Mouse (Mus musculus) hindbrain, embryonic 16.5 days (tissue): ENCODE measurements around the gene Xkr7. TPM values are rescaled to one million over a fixed set of nuclear protein-coding genes. Genes with fewer than 3 reads are reported as not detected.

ENCODE experiments used
- ATAC-seq: fragments of 200-750 bp; cut with Nextera tagmentation; 2 replicates; pipeline ENCODE4 v1.8.0; 2017; ENCODE audit warnings: moderate TSS enrichment, moderate library complexity
- H3K27ac ChIP-seq: fragments of 300-500 bp; sonication (generic); 2 replicates; pipeline ENCODE4 v1.5.1; 2014; ENCODE audit warnings: low read depth, mild to moderate bottlenecking, control low read depth, low read length, moderate library complexity
- H3K27me3 ChIP-seq: fragments of 300-500 bp; sonication (generic); replicated peaks from 2 replicates; pipeline ENCODE4 v1.6.1; 2014; ENCODE audit warnings: low read length; ENCODE audit not compliant: control insufficient read depth, insufficient read depth
- H3K36me3 ChIP-seq: fragments of 300-500 bp; sonication (generic); 2 replicates; pipeline ENCODE4 v1.6.1; 2014; ENCODE audit warnings: mild to moderate bottlenecking, low read length, moderate library complexity, mixed read lengths; ENCODE audit not compliant: control insufficient read depth, insufficient read depth
- H3K4me1 ChIP-seq: fragments of 300-500 bp; sonication (generic); 2 replicates; pipeline ENCODE4 v1.6.1; 2014; ENCODE audit warnings: low read depth, low read length; ENCODE audit not compliant: control insufficient read depth, insufficient read depth
- H3K4me2 ChIP-seq: fragments of 300-500 bp; sonication (generic); 2 replicates; pipeline ENCODE4 v1.6.1; 2014; ENCODE audit warnings: mild to moderate bottlenecking, low read length, control low read depth, moderate library complexity
- H3K4me3 ChIP-seq: fragments of 300-500 bp; sonication (generic); 2 replicates; pipeline ENCODE4 v1.5.1; 2014; ENCODE audit warnings: mild to moderate bottlenecking, low read length, control low read depth, moderate library complexity
- H3K9ac ChIP-seq: fragments of 300-500 bp; sonication (generic); 2 replicates; pipeline ENCODE4 v1.6.1; 2014; ENCODE audit warnings: low read depth, mild to moderate bottlenecking, control low read depth, low read length, moderate library complexity
- H3K9me3 ChIP-seq: fragments of 300-500 bp; sonication (generic); 2 replicates; pipeline ENCODE4 v1.6.1; 2014; ENCODE audit warnings: mild to moderate bottlenecking, low read length, moderate library complexity; ENCODE audit not compliant: control insufficient read depth
- WGBS: fragments of 180-500 bp; shearing (Covaris S2); extraction: QIAGEN DNeasy Blood & Tissue Kit; methylation state at CpG from one replicate; pipeline ENCODE4 v1.1.7; 2014; 5-methylcytosine and 5-hydroxymethylcytosine counted together
- polyA plus RNA-seq: library from polyadenylated mRNA; unstranded; fragments of >200 nt; fragmentation: Nextera tagmentation; extraction: Ambion mirVana; gene quantifications from 2 replicates; pipeline ENCODE4 v1.2.1, GENCODE M21; 2015

Xkr7 gene
- polyA plus RNA-seq, 1 experiment from 2014 or later: 1.8 TPM

GRCm38 (mm10) chr2:153063394-153063793 is 31.7 kb downstream of the Xkr7 start:
- no peak overlapping the region for H3K27ac ChIP-seq

GRCm38 (mm10) chr2:153064190-153064970 is 32.7 kb downstream of the Xkr7 start:
- Histone ChIP-seq H3K4me3 (no peak overlapping the region), H3K36me3 (no peaks in the 10 kb centered on the region), H3K4me2 (no peak overlapping the region), H3K4me1 (no peaks in the 10 kb centered on the region), H3K9ac (no peak overlapping the region), H3K27ac (no peak overlapping the region), H3K9me3 (no peaks in the 10 kb centered on the region), H3K27me3 (no peaks in the 10 kb centered on the region)
- no peak; the same call in 1 of the 2 replicates for ATAC-seq
- 72% methylated on average over 9 of the region's 9 CpGs for WGBS

More at GRCm38 (mm10) chr2:153063394-153063793, 31.7 kb downstream of the Xkr7 start:
- no peak overlapping the region for H3K9ac ChIP-seq
- H3K27me3 ChIP-seq: no peaks in the 10 kb centered on the region
- 61% methylated on average over 3 of the region's 3 CpGs for WGBS
- no peak for ATAC-seq
- no peaks in the 10 kb centered on the region for H3K4me1 ChIP-seq
- no peaks in the 10 kb centered on the region for H3K9me3 ChIP-seq
- no peaks in the 10 kb centered on the region for H3K36me3 ChIP-seq
- H3K4me3 ChIP-seq: no peak overlapping the region
- H3K4me2 ChIP-seq: no peak overlapping the region

- no peaks in the 10 kb centered on the region for H3K36me3 ChIP-seq
- H3K9me3 ChIP-seq: no peaks in the 10 kb centered on the region
- H3K4me3 ChIP-seq: no peak within 1 kb of the TSS
- WGBS: 58% methylated on average over 12 of the region's 12 CpGs
- no peak within 1 kb of the TSS for H3K9ac ChIP-seq
- peaks cover 9% of the 10 kb centered on the region for H3K27me3 ChIP-seq
- H3K27ac ChIP-seq: no peak within 1 kb of the TSS
- H3K4me1 ChIP-seq: no peaks in the 10 kb centered on the region
- 0 out of 2 replicates have a peak, but pooled peaks have one; percentile 10 for ATAC-seq
- no peak within 1 kb of the TSS for H3K4me2 ChIP-seq
These were observed 34.3 kb downstream of the Xkr7 start, which contains the start of gene Ccm2l for GRCm38 (mm10) chr2:153065747-153066508. Gene Ccm2l (plus strand): TSS chr2:153065955.

- peaks cover 5% of the 10 kb centered on the region for H3K4me1 ChIP-seq
- ATAC-seq: no peak
- WGBS: 50% methylated on average over 6 of the region's 6 CpGs
- H3K27me3 ChIP-seq: peaks cover 18% of the 10 kb centered on the region
- H3K27ac ChIP-seq: no peak overlapping the region
- H3K9me3 ChIP-seq: no peaks in the 10 kb centered on the region
- H3K4me2 ChIP-seq: no peak overlapping the region
- no peaks in the 10 kb centered on the region for H3K36me3 ChIP-seq
- H3K4me3 ChIP-seq: no peak overlapping the region
- H3K9ac ChIP-seq: no peak overlapping the region
These were observed 35.3 kb downstream of the Xkr7 start for GRCm38 (mm10) chr2:153066991-153067390.

GRCm38 (mm10) chr2:153070762-153071490 is 39.3 kb downstream of the Xkr7 start:
- no peak overlapping the region for H3K9ac ChIP-seq
- no peak for ATAC-seq
- 8% methylated on average over 23 of the region's 23 CpGs for WGBS
- no peak overlapping the region for H3K27ac ChIP-seq
- H3K36me3 ChIP-seq: no peaks in the 10 kb centered on the region
- H3K4me3 ChIP-seq: no peak overlapping the region; the same call in 1 of the 2 replicates
- peak overlapping the region; percentile 33 for H3K4me2 ChIP-seq
- no peaks in the 10 kb centered on the region for H3K9me3 ChIP-seq
- peaks cover 24% of the 10 kb centered on the region for H3K27me3 ChIP-seq
- H3K4me1 ChIP-seq: peaks cover 5% of the 10 kb centered on the region

- Histone ChIP-seq H3K4me2 (peak overlapping the region; percentile 62), H3K4me1 (peaks cover 5% of the 10 kb centered on the region), H3K4me3 (peak overlapping the region; percentile 37), H3K9me3 (no peaks in the 10 kb centered on the region), H3K27me3 (peaks cover 24% of the 10 kb centered on the region), H3K9ac (peak overlapping the region; percentile 62), H3K27ac (no peak overlapping the region), H3K36me3 (no peaks in the 10 kb centered on the region)
- 1% methylated on average over 63 of the region's 67 CpGs for WGBS
- ATAC-seq: peak; percentile 43; the same call in 1 of the 2 replicates
These were observed 40.0 kb downstream of the Xkr7 start for GRCm38 (mm10) chr2:153071491-153072184.

- H3K4me3 ChIP-seq: no peak overlapping the region
- no peaks in the 10 kb centered on the region for H3K9me3 ChIP-seq
- no peak overlapping the region for H3K4me2 ChIP-seq
- 87% methylated on average over 10 of the region's 10 CpGs for WGBS
- H3K9ac ChIP-seq: no peak overlapping the region
- no peaks in the 10 kb centered on the region for H3K36me3 ChIP-seq
- no peak overlapping the region for H3K27ac ChIP-seq
- peaks cover 24% of the 10 kb centered on the region for H3K27me3 ChIP-seq
- no peak for ATAC-seq
- peaks cover 5% of the 10 kb centered on the region for H3K4me1 ChIP-seq
These were observed 43.0 kb downstream of the Xkr7 start for GRCm38 (mm10) chr2:153074651-153075050.

- Histone ChIP-seq H3K27me3 (peaks cover 15% of the 10 kb centered on the region), H3K27ac (no peak overlapping the region), H3K4me3 (no peak overlapping the region), H3K4me1 (peaks cover 5% of the 10 kb centered on the region), H3K9ac (no peak overlapping the region), H3K36me3 (no peaks in the 10 kb centered on the region), H3K9me3 (no peaks in the 10 kb centered on the region), H3K4me2 (no peak overlapping the region)
- ATAC-seq: no peak
- WGBS: 53% methylated on average over 2 of the region's 2 CpGs
These were observed 44.3 kb downstream of the Xkr7 start for GRCm38 (mm10) chr2:153075961-153076360.
